Mouse (Mus musculus) kidney, postnatal 10 days (tissue): ENCODE results near the gene Gm4177.
"Not testable (repeated sequence)": the region's sequence is repeated elsewhere in the genome, so short reads cannot be mapped to it uniquely, and the experiment has no call there.

Experiments
- DNase-seq: peaks from one replicate; pipeline ENCODE4 v3.0.0; 2021; ENCODE audit warnings: mixed read lengths

The Gm4177 gene

GRCm38 (mm10) chr7:21796628-21797027 lies at the start of gene Gm4177:
Gm4177 (minus strand) TSS chr7:21796728.
- not testable (repeated sequence) for DNase-seq

- not testable (repeated sequence) for DNase-seq
These were observed 47.6 kb upstream of the Gm4177 start, which contains the start of gene Gm5725 for GRCm38 (mm10) chr7:21844167-21844566. Gm5725 (minus strand) TSS chr7:21844267.

GRCm38 (mm10) chr7:21832051-21832450 lies 35.5 kb upstream of the Gm4177 start, which contains the start of gene Vmn1r135:
Vmn1r135 (plus strand) TSS chr7:21832351.
- not testable (repeated sequence) for DNase-seq

- not testable (repeated sequence) for DNase-seq
These were observed 35.2 kb downstream of the Gm4177 start, which contains the start of gene Gm4175 for GRCm38 (mm10) chr7:21761375-21761774. Gm4175 (minus strand) TSS chr7:21761475.
